Mouse (Mus musculus) CH12.LX (cell line): ENCODE results near the gene Fcgr1.

Experiments used
- CTCF ChIP-seq, 2 experiments: IDR thresholded peaks in 1 of 2; conservative IDR thresholded peaks in 1 of 2; 2 replicates each; pipeline ENCODE4 v1.5.1; 2011 to 2012; ENCODE audit warnings: low read depth in 2 of 2, low read length in 2 of 2, improper control_type of control experiment in 1 of 2, inconsistent platforms in 1 of 2, mild to moderate bottlenecking in 1 of 2, moderate library complexity in 1 of 2
- E2F4 ChIP-seq: IDR thresholded peaks from 2 replicates; pipeline ENCODE4 v1.6.1; 2011; ENCODE audit warnings: low read depth, low read length, improper control_type of control experiment; ENCODE audit not compliant: insufficient replicate concordance
- MEF2A ChIP-seq: IDR thresholded peaks from 2 replicates; pipeline ENCODE4 v1.6.1; 2014; ENCODE audit warnings: low read depth, mild to moderate bottlenecking, inconsistent platforms, low read length, improper control_type of control experiment, borderline replicate concordance
- NRF1 ChIP-seq: IDR thresholded peaks from 2 replicates; pipeline ENCODE4 v1.6.1; 2014; ENCODE audit warnings: low read depth, mild to moderate bottlenecking, inconsistent platforms, low read length, improper control_type of control experiment, moderate library complexity
- POLR2A ChIP-seq: IDR thresholded peaks from 2 replicates; pipeline ENCODE4 v1.6.1; 2011; ENCODE audit warnings: low read depth, mild to moderate bottlenecking, improper control_type of control experiment, low read length
- ZC3H11A ChIP-seq: IDR thresholded peaks from 2 replicates; pipeline ENCODE4 v1.6.1; 2012; ENCODE audit warnings: low read depth, mild to moderate bottlenecking, inconsistent platforms, low read length, improper control_type of control experiment

DNA sequence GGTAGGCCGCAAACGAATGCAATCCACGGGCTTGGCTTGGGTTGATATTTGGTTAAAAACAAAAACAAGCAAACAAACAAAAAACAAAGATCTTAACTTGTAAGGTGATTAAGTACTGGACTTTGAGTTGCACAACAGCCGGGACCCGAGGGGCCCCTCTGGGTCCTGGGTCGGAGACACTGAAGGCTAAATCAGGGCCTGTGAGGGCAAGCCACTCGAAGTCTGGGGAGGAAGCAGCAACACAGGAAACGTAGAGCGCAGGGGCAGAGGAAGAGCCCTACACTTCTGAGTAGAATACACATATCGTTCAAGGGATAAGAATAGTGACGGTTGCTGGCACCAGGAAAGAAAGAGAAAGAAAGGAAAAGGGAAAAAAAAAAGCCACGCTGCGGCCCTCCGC lies 38.2 kb upstream of the Fcgr1 start:
- TF ChIP-seq CTCF (conservative IDR thresholded peaks at IDR 0.05 in 1 of 2, IDR thresholded peaks at IDR 0.05 in 1 of 2; ENCODE audit: low read depth in 2 of 2, low read length in 2 of 2) = no peak
- no peak for TF ChIP-seq POLR2A
- no peak for TF ChIP-seq NRF1
- TF ChIP-seq MEF2A = no peak
- no peak for TF ChIP-seq E2F4
- TF ChIP-seq ZC3H11A = no peak
